Mouse (Mus musculus) megakaryocyte, embryonic 14.5 days (primary cell): ENCODE results near the gene Pan3.

ENCODE experiments used
- FLI1 ChIP-seq: IDR thresholded peaks from 2 replicates; pipeline ENCODE4 v1.6.1; 2012; ENCODE audit warnings: low read length, inconsistent platforms, mixed read lengths
- GATA1 ChIP-seq: IDR thresholded peaks from 3 replicates; pipeline ENCODE4 v1.6.1; 2012; ENCODE audit warnings: mixed read lengths, low read length, inconsistent platforms, borderline replicate concordance

- no peak for TF ChIP-seq GATA1
- TF ChIP-seq FLI1, result no peak
Observed at GRCm38 (mm10) chr5:147502921-147503320, 73.0 kb downstream of the Pan3 start.
